In the genomic region with DNA sequence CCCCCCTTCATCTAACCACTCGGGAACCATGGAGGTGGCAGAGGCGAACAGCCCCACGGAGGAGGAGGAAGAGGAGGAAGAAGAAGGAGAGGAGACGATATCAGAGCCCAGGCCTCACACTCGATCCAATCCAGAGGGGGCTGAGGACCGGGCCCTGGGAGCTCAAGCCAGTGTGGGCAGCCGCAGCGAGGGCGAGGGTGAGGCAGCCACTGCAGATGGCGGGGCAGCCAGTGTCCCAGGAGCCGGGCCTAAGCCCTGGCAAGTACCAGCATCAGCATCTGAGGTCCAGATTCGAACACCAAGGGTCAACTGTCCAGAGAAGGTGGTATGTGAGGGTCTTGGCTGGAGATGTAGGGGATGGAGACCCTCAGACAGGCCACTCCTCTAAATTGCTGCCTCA, we compare ENCODE assay signal across 8 mouse cellular contexts. TPM values are rescaled to one million over a fixed set of nuclear protein-coding genes. Genes with fewer than 3 reads are reported as not detected.
DNase-seq lines count a peak whose midpoint lies in the region; ATAC-seq and TF ChIP-seq lines count a peak whose summit lies in the region.

No protein-coding gene starts in this region.

- no peak for DNase-seq in kidney, postnatal 10 days
- DNase-seq in heart, postnatal 36 days: peak; percentile 2 to 3
- DNase-seq in midbrain, embryonic 11.5 days (ENCODE audit: low spot score, missing footprints): no peak
- no peak for DNase-seq in retina, embryonic 14.5 days (ENCODE audit: low spot score)
- no peak for DNase-seq in c-Kit-positive CD71-positive TER-119-positive erythroid progenitor cells, embryonic 14.5 days (ENCODE audit: low spot score)
- no peak for DNase-seq in testis, postnatal 10 days (ENCODE audit: low spot score)

- peak overlapping the region; percentile 77 for H3K4me3 ChIP-seq in kidney, embryonic 14.5 days (ENCODE audit: low read length)
- peak overlapping the region; percentile 64; the same call in 1 of the 2 replicates for H3K4me3 ChIP-seq in cortical plate, adult 2 months (ENCODE audit: insufficient read depth, low read length)
- peak overlapping the region; percentile 82; the same call in 1 of the 2 replicates for H3K4me3 ChIP-seq in midbrain, embryonic 11.5 days (ENCODE audit: low read depth, low read length)

- no peak for ATAC-seq in kidney, embryonic 14.5 days (ENCODE audit: low FRiP score, low TSS enrichment)
- ATAC-seq in midbrain, embryonic 11.5 days (ENCODE audit: low FRiP score): no peak

- no peak overlapping the region for H3K9ac ChIP-seq in kidney, embryonic 14.5 days (ENCODE audit: low read depth, low read length)
- H3K9ac ChIP-seq in midbrain, embryonic 11.5 days (ENCODE audit: low read length): no peak overlapping the region

- intact Hi-C loops in heart, postnatal 36 days (cut with DNase I): no loop called here

- no peak for TF ChIP-seq CTCF in cortical plate, adult 2 months (IDR thresholded peaks at IDR 0.05; ENCODE audit: extremely low read depth, insufficient read depth, low read length)

- H3K9me3 ChIP-seq in kidney, embryonic 14.5 days (ENCODE audit: control insufficient read depth, low read length): no peaks in the 10 kb centered on the region
- no peaks in the 10 kb centered on the region for H3K9me3 ChIP-seq in midbrain, embryonic 11.5 days (ENCODE audit: control insufficient read depth, low read length)

- H3K4me2 ChIP-seq in kidney, embryonic 14.5 days (replicated peaks; ENCODE audit: low read depth, low read length): peak overlapping the region; percentile 89
- H3K4me2 ChIP-seq in midbrain, embryonic 11.5 days: peak overlapping the region; percentile 83

- no peak overlapping the region for H3K27ac ChIP-seq in kidney, embryonic 14.5 days (ENCODE audit: low read depth, low read length)
- no peak overlapping the region for H3K27ac ChIP-seq in cortical plate, adult 2 months (ENCODE audit: insufficient read depth, low read length)
- no peak overlapping the region for H3K27ac ChIP-seq in midbrain, embryonic 11.5 days (ENCODE audit: low read depth, low read length)

- no peaks in the 10 kb centered on the region for H3K27me3 ChIP-seq in kidney, embryonic 14.5 days (ENCODE audit: control insufficient read depth, insufficient read depth, low read length)
- H3K27me3 ChIP-seq in midbrain, embryonic 11.5 days (ENCODE audit: control insufficient read depth, insufficient read depth, low read length): no peaks in the 10 kb centered on the region

- 85% methylated on average over 12 of the region's 12 CpGs for WGBS in kidney, embryonic 14.5 days
- 86% methylated on average over 12 of the region's 12 CpGs for WGBS in midbrain, embryonic 11.5 days

- peaks cover 28% of the 10 kb centered on the region for H3K36me3 ChIP-seq in kidney, embryonic 14.5 days (ENCODE audit: control insufficient read depth, insufficient read depth, low read length)
- H3K36me3 ChIP-seq in midbrain, embryonic 11.5 days (ENCODE audit: control insufficient read depth, insufficient read depth, low read length): no peaks in the 10 kb centered on the region

- no peak for TF ChIP-seq POLR2A in cortical plate, adult 2 months (IDR thresholded peaks at IDR 0.05; ENCODE audit: extremely low read depth, insufficient read depth, low read length)

- peaks cover 6% of the 10 kb centered on the region; the same call in 1 of the 2 replicates for H3K4me1 ChIP-seq in kidney, embryonic 14.5 days (ENCODE audit: control insufficient read depth, insufficient read depth, low read length)
- no peaks in the 10 kb centered on the region for H3K4me1 ChIP-seq in cortical plate, adult 2 months (ENCODE audit: control insufficient read depth, insufficient read depth, low read length)
- H3K4me1 ChIP-seq in midbrain, embryonic 11.5 days (ENCODE audit: control insufficient read depth, insufficient read depth, low read length): peaks cover 9% of the 10 kb centered on the region

RNA-seq across cellular contexts. Expression of gene Babam1, which starts 1.0 kb away (rescaled TPM):
- 107 and 125 TPM in 2 replicates for polyA plus RNA-seq in kidney, embryonic 14.5 days (2014; fragmentation: Nextera tagmentation; extraction: Ambion mirVana)
- 132 and 137 TPM in 2 replicates for polyA plus RNA-seq in cortical plate, adult 2 months (2012; rRNA removed)
- 10 to 100 TPM; 61.2 to 67.1 TPM for total RNA-seq in heart, postnatal 36 days (2021)
- 99.0 and 99.2 TPM in 2 replicates for polyA plus RNA-seq in midbrain, embryonic 11.5 days (2014; fragmentation: Nextera tagmentation; extraction: Ambion mirVana)

RNA-seq across cellular contexts. Expression of gene Ushbp1, which starts 2.1 kb away (rescaled TPM):
- polyA plus RNA-seq in kidney, embryonic 14.5 days (2014; fragmentation: Nextera tagmentation; extraction: Ambion mirVana): 10.4 and 12.3 TPM in 2 replicates
- 9.0 and 10.9 TPM in 2 replicates for polyA plus RNA-seq in cortical plate, adult 2 months (2012; rRNA removed)
- 10 to 100 TPM; 28.0 to 30.4 TPM for total RNA-seq in heart, postnatal 36 days (2021)
- polyA plus RNA-seq in midbrain, embryonic 11.5 days (2014; fragmentation: Nextera tagmentation; extraction: Ambion mirVana): 2.4 and 3.3 TPM in 2 replicates

RNA-seq across cellular contexts. Expression of gene Ankle1, which starts 8.1 kb away (rescaled TPM):
- polyA plus RNA-seq in kidney, embryonic 14.5 days (2014; fragmentation: Nextera tagmentation; extraction: Ambion mirVana): 28.5 and 38.2 TPM in 2 replicates
- polyA plus RNA-seq in cortical plate, adult 2 months (2012; rRNA removed): 0.45 and 0.96 TPM in 2 replicates
- under 1 TPM; 0.19 to 0.39 TPM for total RNA-seq in heart, postnatal 36 days (2021)
- polyA plus RNA-seq in midbrain, embryonic 11.5 days (2014; fragmentation: Nextera tagmentation; extraction: Ambion mirVana): 14.9 and 16.3 TPM in 2 replicates

RNA-seq across cellular contexts. Expression of gene Nr2f6, which starts 15.9 kb away (rescaled TPM):
- 134 and 149 TPM in 2 replicates for polyA plus RNA-seq in kidney, embryonic 14.5 days (2014; fragmentation: Nextera tagmentation; extraction: Ambion mirVana)
- polyA plus RNA-seq in cortical plate, adult 2 months (2012; rRNA removed): 38.9 and 40.8 TPM in 2 replicates
- total RNA-seq in heart, postnatal 36 days (2021): 10 to 100 TPM; 47.6 to 53.6 TPM
- 62.6 and 73.0 TPM in 2 replicates for polyA plus RNA-seq in midbrain, embryonic 11.5 days (2014; fragmentation: Nextera tagmentation; extraction: Ambion mirVana)

RNA-seq across cellular contexts. Expression of gene Ocel1, which starts 26.6 kb away (rescaled TPM):
- polyA plus RNA-seq in kidney, embryonic 14.5 days (2014; fragmentation: Nextera tagmentation; extraction: Ambion mirVana): 4.6 and 5.2 TPM in 2 replicates
- polyA plus RNA-seq in cortical plate, adult 2 months (2012; rRNA removed): 13.5 and 13.6 TPM in 2 replicates
- total RNA-seq in heart, postnatal 36 days (2021): 10 to 100 TPM; 11.1 to 14.9 TPM
- polyA plus RNA-seq in midbrain, embryonic 11.5 days (2014; fragmentation: Nextera tagmentation; extraction: Ambion mirVana): 2.9 and 3.3 TPM in 2 replicates

Comparison
In these comparisons a context has a peak if more than half of its experiments do, and no peak if none do; other contexts are left out.
1. DNase-seq: peak in heart, postnatal 36 days (2 of 2); none in kidney, postnatal 10 days (single experiment), midbrain, embryonic 11.5 days (single experiment), retina, embryonic 14.5 days (single experiment), c-Kit-positive CD71-positive TER-119-positive erythroid progenitor cells, embryonic 14.5 days (single experiment) and testis, postnatal 10 days (single experiment).
2. Peak in every context shown above with its lines, with median percentiles within 50 percentile points of each other: H3K4me3 ChIP-seq.